Mouse (Mus musculus) adrenal gland, adult 18-20 months (tissue): ENCODE measurements around the gene Mettl26. TPM values are rescaled to one million over a fixed set of nuclear protein-coding genes. Genes with fewer than 3 reads are reported as not detected.

Experiments used
- DNase-seq, 2 experiments: peaks; one replicate each; pipeline ENCODE4 v3.0.0; 2021 to 2022; ENCODE audit warnings: low spot score in 2 of 2
- long read RNA-seq, 2 experiments: library from polyadenylated mRNA; stranded (forward); transcript quantifications; one replicate each; pipeline ENCODE4 v2.0.0; 2021
- total RNA-seq, 2 experiments: library from RNA; stranded (reverse); gene quantifications; 1 replicate in 1 of 2; 2 replicates in 1 of 2; pipeline ENCODE4 v1.2.3; 2021

The Mettl26 gene
- total RNA-seq = 100 to 1,000 TPM in 1 of 2 experiments, 10 to 100 TPM in 1; 97.4 to 106 TPM
- long read RNA-seq, experiment 1, transcript Mettl26-201 (6 exons, 1,243 nt) = major isoform, 23 of 44 reads
- long read RNA-seq, experiment 1, transcript Mettl26-204 (5 exons, 1,026 nt) = minor isoform, 16 of 44 reads
- long read RNA-seq, experiment 1, partial matches to known transcripts = 2 of 44 reads
- long read RNA-seq, experiment 1, other reads (novel, unspliced or antisense) = 3 of 44 reads
- long read RNA-seq, experiment 2, transcript Mettl26-201 (6 exons, 1,243 nt) = major isoform, 125 of 184 reads
- long read RNA-seq, experiment 2, transcript Mettl26-204 (5 exons, 1,026 nt) = minor isoform, 50 of 184 reads
- long read RNA-seq, experiment 2, partial matches to known transcripts = 7 of 184 reads
- long read RNA-seq, experiment 2, other reads (novel, unspliced or antisense) = 2 of 184 reads

GRCm38 (mm10) chr17:25874721-25875170 lies at the start of gene Mettl26:
Gene Mettl26, plus strand, starts transcription at chr17:25875074.
- peak; percentile 96 for DNase-seq

GRCm38 (mm10) chr17:25825311-25825710 lies 49.6 kb upstream of the Mettl26 start:
- DNase-seq = no peak

DNA sequence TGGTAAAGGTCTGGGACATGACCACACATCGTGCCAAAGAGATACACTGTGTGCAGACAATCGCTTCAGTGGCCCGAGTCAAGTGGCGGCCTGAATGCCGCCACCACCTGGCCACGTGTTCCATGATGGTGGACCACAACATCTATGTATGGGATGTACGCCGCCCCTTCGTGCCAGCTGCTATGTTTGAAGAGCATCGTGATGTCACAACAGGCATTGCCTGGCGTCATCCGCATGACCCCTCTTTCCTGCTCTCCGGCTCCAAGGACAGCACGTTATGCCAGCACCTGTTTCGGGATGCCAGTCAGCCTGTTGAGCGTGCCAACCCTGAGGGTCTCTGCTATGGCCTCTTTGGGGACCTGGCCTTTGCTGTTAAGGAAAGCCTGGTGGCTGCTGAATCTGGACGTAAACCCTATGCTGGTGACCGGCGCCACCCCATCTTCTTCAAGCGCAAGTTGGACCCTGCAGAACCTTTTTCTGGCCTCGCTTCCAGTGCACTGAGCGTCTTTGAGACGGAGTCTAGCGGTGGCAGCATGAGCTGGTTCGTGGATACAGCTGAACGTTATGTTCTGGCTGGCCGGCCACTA lies 48.8 kb upstream of the Mettl26 start:
- DNase-seq = no peak

- no peak for DNase-seq
Observed at GRCm38 (mm10) chr17:25827011-25827410, 47.9 kb upstream of the Mettl26 start.

GRCm38 (mm10) chr17:25827546-25828222 lies 47.2 kb upstream of the Mettl26 start:
- DNase-seq = no peak

GRCm38 (mm10) chr17:25828223-25828594 lies 46.7 kb upstream of the Mettl26 start:
- DNase-seq = no peak

DNA sequence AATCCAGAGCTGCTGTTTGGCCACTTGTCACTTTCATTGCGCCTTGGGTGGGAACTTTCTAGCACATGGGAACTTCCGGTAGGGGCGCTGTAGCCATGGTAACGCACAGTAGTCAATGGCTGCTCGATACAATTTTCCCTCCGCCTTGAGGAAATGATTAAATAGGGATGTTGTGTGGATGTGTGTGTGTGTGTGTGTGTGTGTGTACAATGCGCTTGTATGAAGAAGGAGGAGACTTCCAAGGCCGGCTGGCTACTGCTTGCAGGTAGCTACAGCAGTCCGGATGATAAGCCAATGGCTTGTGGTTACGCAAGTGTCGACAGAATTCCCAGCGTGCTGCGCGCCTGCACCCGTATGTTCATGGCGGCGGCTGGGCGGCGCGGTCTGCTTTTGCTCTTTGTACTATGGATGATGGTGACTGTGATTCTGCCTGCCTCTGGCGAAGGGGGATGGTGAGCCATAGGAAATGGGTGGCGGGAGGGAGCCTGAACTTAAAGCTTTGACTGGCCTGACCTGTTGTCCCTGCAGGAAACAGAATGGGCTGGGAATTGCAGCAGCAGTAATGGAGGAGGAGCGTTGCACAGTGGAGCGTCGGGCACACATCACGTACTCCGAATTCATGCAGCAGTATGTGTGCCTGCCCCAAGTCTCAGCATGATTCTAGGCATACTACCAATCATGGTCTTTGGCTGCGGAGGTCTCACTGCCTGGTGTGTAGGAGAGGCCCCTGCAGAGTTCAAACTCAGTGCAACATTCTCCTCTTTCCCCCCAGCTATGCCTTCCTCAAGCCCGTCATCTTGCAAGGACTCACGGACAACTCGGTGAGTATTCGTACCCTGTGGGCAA lies 45.9 kb upstream of the Mettl26 start, which contains the start of gene Jmjd8:
Gene Jmjd8 (plus strand): TSS at position 156 of the 846 bp plus-strand sequence.
- peak; percentile 70 to 77 for DNase-seq

- no peak for DNase-seq
Observed at GRCm38 (mm10) chr17:25829558-25830017, 45.3 kb upstream of the Mettl26 start.

DNA sequence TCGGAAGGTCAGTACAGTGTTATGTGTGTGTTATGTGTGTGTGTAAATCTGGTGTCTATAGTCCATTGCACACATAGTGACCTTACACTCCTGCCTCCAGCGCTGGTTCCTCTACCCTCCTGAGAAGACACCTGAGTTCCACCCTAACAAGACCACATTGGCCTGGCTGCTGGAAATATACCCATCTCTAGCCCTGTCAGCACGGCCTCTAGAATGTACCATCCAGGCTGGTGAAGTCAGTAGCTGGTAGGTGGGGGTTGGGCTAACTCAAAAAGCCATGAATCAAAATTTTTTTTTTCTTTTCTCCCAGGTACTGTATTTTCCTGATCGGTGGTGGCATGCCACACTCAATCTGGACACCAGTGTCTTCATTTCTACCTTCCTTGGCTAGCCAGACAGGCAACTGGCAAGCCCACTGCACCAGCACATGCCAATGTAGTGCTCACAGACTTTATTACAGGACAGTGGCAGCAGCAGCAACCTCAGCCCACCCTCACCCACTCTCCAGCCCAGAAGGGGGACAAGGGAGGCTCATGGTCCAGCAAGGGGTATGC lies 44.6 kb upstream of the Mettl26 start:
- no peak for DNase-seq

- no peak for DNase-seq
Observed at GRCm38 (mm10) chr17:25830806-25831431, 44.0 kb upstream of the Mettl26 start.

DNA sequence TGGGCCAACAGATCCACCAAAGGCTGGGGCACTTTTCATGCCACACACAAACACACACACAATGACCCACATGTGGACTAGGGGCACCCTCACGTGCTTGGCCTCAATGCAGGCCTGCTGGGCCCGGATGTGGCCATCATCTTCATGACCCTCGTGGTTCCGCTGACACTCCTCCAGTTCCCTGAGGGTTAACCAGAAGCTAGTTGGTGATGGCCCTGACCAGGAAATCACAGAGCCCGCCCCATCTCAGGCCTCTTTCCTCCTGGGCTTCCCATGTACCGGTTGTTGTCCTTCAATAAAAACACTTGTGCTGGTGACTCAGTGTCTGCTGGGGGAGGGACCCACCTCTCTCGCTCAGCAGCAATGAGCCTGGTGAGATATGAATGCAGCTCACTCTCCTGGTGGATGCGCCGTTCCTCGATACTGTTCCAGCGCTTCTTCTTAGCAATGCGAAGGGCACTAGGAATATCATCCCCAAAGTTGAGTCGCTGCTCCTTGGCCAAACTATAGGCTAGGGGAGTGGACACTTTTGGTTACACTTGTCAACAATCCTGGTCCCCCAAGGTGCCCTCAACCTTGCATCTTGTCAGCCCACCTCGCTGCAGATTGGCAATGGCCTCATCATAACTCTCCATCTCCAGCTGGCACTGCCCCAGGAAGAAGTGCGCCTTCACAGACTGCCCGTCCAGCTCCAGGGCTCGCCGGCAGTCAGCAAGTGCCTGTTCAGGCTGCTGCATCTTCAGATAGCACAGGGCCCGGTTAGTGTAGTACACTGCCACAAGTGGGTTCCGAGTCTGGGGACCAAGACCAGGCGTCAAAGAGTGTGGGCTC lies 43.2 kb upstream of the Mettl26 start:
- DNase-seq = no peak

GRCm38 (mm10) chr17:25832436-25833290 lies 42.2 kb upstream of the Mettl26 start:
- DNase-seq = peak; percentile 99

DNA sequence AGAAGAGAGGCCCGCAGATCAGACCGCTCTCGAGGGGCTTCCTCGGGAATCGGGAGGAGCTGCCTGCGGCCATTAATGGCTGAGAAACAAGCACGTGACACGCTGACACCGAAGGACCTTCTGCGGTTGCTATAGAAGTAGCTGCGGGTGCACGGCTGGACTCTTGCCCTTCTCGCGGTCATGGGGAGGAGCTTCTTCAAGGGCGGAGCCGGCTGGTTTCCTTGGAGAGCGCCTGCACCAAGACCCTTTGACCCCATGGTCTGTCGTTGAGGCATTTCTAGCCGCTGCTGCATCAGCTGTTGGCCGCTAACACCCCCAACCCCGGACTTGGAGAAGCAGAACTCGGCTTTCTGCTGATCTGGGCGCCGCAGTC lies 41.6 kb upstream of the Mettl26 start, which contains the start of gene Stub1:
Gene Stub1 (minus strand): TSS at position 114 of the 373 bp plus-strand sequence.
- peak; percentile 85 to 88 for DNase-seq

- no peak for DNase-seq
Observed at GRCm38 (mm10) chr17:25833961-25834594, 40.8 kb upstream of the Mettl26 start.

GRCm38 (mm10) chr17:25834595-25835222 lies 40.2 kb upstream of the Mettl26 start:
- no peak for DNase-seq

DNA sequence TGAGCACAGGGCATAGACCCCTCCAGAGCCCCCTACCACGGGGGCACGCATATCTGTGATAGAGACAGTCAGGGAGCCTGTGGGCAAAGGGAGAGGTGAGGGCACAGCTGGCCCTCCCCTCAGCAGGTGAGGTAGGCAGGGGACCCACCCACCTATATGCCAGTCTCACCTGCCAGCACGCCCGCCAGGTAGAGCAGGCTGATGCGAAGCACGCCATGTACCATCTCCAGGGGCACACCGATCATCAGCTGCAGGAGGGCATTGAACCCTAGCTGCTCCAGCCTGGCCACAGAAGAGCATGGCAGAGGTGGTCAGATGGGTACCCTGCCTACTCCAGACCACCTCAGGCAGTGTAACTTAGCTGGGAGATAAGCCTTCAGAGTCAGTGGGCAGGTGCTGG lies 39.6 kb upstream of the Mettl26 start:
- DNase-seq = no peak

- DNase-seq = no peak
Observed at GRCm38 (mm10) chr17:25835816-25836215, 39.1 kb upstream of the Mettl26 start.
